Mouse (Mus musculus) liver, embryonic 14.5 days (tissue): ENCODE results near the gene Polr1c.

Source experiments
- CTCF ChIP-seq: IDR thresholded peaks from 2 replicates; pipeline ENCODE4 v1.5.1; 2016; ENCODE audit warnings: antibody characterized with exemption, low read depth, control low read depth
- EP300 ChIP-seq: IDR thresholded peaks from 2 replicates; pipeline ENCODE4 v1.6.1; 2016; ENCODE audit warnings: antibody characterized with exemption, low read depth

GRCm38 (mm10) chr17:46248189-46248522 is 302 bp upstream of the Polr1c start:
- TF ChIP-seq EP300 (no peak), CTCF (no peak)
